Mouse (Mus musculus) MEL (cell line): ENCODE measurements around the gene Gm49027.

Experiments used
- MAZ ChIP-seq: IDR thresholded peaks from 2 replicates; pipeline ENCODE4 v1.6.1; 2012; ENCODE audit warnings: low read depth, mild to moderate bottlenecking, inconsistent platforms, low read length, improper control_type of control experiment
- POLR2A ChIP-seq, 2 experiments: IDR thresholded peaks; 2 replicates each; pipeline ENCODE4 v1.6.1; 2011 to 2012; ENCODE audit warnings: low read length in 2 of 2, mild to moderate bottlenecking in 2 of 2, control low read depth in 1 of 2, improper control_type of control experiment in 1 of 2, low read depth in 1 of 2, moderate library complexity in 1 of 2; ENCODE audit not compliant: control insufficient read depth in 1 of 2, insufficient read depth in 1 of 2, poor library complexity in 1 of 2
- POLR2AphosphoS2 ChIP-seq: IDR thresholded peaks from 2 replicates; pipeline ENCODE4 v1.6.1; 2011; ENCODE audit warnings: low read length, improper control_type of control experiment
- USF1 ChIP-seq: IDR thresholded peaks from 2 replicates; pipeline ENCODE4 v1.6.1; 2014; ENCODE audit warnings: low read depth, mild to moderate bottlenecking, inconsistent platforms, low read length, improper control_type of control experiment, moderate library complexity

GRCm38 (mm10) chr5:123473817-123474216 is 51.5 kb downstream of the Gm49027 start:
- TF ChIP-seq MAZ (no peak), POLR2A (IDR thresholded peaks at IDR 0.05; ENCODE audit: control insufficient read depth in 1 of 2, insufficient read depth in 1 of 2, low read depth in 1 of 2, low read length in 2 of 2, poor library complexity in 1 of 2) (no peak), POLR2AphosphoS2 (no peak), USF1 (no peak)
